Mouse (Mus musculus) A20 (cell line): ENCODE measurements at regions not wholly inside any gene's neighbourhood (a gene's known extent, or its start where the extent isn't known, plus 50 kb on each side); places are given as distances from the start of the nearest gene placed in this dataset.

ENCODE experiments used
- DNase-seq: peaks from one replicate; pipeline ENCODE4 v3.0.0-alpha.2; 2011; ENCODE audit warnings: low read depth, low spot score

DNA sequence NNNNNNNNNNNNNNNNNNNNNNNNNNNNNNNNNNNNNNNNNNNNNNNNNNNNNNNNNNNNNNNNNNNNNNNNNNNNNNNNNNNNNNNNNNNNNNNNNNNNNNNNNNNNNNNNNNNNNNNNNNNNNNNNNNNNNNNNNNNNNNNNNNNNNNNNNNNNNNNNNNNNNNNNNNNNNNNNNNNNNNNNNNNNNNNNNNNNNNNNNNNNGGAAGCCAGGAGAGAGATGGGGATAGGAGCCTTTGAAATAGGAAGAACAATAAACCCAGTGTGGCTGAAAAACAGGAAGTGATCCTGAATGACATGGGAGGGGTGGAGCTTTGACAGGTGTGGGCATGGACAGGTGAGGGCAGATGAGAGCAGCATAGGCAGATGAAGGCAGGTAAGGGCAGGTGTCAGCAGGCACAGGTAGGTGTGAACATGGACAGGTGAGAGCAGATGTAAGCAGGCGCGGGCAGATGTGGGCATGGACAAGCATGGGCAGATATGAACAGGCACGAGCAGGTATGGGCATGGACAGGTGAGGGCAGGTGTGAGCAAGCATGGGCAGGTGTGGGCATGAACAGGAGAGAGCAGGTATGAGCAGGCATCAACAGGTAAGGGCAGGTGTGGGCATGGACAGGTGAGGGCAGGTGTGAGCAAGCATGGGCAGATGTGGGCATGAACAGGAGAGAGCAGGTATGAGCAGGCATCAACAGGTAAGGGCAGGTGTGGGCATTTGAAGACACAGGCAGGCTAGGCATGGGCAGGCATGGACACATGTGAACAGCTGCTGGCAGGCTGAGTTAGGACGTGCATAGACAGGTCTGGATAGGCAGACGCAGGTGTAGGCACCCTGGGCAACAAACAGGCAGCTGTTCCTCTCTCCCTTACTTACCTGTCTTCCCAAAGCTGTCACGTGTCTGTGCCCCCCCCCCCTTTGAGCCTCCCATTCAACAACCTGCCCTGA lies 135.2 kb upstream of the Zmiz1 start:
- DNase-seq = peak; percentile 36

GRCm38 (mm10) chr14:25325887-25326286 lies 133.1 kb upstream of the Zmiz1 start:
- DNase-seq = peak; percentile 75

GRCm38 (mm10) chr14:25328230-25328629 lies 130.8 kb upstream of the Zmiz1 start:
- no peak for DNase-seq

- no peak for DNase-seq
Observed at GRCm38 (mm10) chr14:25334186-25334585, 124.8 kb upstream of the Zmiz1 start.

- no peak for DNase-seq
Observed at GRCm38 (mm10) chr14:25336875-25337274, 122.1 kb upstream of the Zmiz1 start.

DNA sequence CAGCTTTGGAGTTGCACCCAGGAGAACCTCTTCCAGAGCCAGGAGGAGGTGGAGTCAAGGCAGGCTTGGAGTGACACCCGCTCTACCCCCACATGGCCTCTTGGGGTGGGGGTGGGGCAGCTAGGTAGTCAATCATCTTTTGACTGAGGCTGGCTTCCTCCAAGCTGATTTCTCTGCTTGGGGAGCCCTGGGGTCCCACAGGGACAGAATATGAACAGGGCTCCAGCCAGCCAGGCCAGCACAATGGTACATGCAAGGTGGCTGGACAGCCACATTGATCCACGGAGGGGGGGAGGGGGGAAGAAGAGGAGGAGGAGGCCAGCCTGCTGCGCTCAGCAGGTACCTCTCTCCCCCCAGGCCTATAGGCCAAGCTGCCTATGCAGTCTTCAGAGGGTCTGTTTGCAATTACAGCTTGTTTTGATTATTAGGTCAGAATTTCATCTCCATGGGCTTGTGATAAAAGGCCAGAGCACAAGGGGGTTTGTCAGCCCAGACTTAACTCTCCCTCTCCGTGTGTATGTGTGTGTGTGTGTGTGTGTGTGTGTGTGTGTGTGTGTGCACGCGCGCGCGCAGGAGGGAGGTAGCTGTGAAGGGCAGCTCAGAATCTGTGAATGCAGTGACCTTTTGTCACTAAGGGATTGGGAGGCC lies 120.5 kb upstream of the Zmiz1 start:
- no peak for DNase-seq

- DNase-seq = no peak
Observed at GRCm38 (mm10) chr14:25340845-25341244, 118.1 kb upstream of the Zmiz1 start.

DNA sequence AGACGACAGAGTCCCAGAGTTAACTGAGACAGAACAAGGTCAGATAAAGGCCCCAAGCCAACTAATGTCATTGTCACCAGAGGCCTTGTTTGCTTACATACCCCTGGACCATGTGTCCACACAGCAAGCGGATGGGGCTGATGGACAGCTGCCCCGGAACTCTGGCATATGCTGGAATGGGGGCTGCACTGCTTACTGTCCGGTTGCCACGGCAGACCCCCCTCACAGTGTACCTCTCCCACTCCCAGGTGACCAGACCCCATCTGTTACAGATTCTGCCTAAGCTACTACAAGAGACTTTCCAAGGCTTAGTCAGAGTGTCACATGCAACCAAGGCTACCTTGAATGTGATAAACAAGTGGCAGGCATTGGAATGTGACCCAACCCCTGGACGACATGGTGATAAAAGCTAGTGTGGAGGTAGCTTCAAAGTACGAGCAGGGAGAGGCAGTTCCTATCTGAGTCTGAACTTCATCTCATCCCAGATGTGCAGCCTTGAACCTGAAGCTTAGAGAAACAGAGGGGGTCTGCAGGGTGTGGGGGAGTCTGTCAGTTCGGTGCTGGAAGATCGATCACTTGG lies 117.0 kb upstream of the Zmiz1 start:
- DNase-seq = no peak

DNA sequence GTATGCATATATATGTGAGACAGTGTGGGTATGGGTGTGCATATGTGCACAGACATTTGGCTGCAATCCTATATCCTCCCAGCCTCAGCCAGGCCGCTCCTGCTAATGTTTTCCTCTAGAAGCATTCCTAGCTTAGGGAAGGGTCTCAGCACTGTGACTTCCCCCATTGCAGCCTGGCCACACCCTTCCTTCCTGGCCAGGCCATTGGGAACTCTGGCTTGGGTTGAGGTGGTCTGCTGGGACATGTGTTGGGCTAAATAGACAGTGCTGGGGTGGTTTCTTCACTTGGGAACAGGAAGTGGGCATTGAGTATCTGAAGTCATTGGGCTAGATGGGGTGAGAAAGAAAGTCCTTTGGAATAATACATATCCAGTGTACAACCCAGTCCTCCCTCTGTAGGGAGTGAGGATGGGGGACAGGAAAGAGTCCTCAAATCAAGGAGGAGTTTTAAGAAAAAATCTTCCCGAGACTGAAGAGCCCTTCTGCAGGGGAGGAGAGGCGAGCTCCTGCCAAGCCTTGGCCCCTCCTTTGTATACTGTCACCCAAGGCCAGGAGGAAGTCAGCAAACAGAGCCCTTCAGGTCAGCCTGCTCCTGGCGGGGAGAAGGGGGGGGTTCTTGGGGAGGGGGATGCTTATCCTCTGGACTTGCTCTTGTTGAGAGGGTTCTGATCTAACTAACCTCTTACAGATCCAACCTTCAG lies 116.0 kb upstream of the Zmiz1 start:
- no peak for DNase-seq

GRCm38 (mm10) chr14:25345995-25346394 lies 113.0 kb upstream of the Zmiz1 start:
- DNase-seq = no peak

DNA sequence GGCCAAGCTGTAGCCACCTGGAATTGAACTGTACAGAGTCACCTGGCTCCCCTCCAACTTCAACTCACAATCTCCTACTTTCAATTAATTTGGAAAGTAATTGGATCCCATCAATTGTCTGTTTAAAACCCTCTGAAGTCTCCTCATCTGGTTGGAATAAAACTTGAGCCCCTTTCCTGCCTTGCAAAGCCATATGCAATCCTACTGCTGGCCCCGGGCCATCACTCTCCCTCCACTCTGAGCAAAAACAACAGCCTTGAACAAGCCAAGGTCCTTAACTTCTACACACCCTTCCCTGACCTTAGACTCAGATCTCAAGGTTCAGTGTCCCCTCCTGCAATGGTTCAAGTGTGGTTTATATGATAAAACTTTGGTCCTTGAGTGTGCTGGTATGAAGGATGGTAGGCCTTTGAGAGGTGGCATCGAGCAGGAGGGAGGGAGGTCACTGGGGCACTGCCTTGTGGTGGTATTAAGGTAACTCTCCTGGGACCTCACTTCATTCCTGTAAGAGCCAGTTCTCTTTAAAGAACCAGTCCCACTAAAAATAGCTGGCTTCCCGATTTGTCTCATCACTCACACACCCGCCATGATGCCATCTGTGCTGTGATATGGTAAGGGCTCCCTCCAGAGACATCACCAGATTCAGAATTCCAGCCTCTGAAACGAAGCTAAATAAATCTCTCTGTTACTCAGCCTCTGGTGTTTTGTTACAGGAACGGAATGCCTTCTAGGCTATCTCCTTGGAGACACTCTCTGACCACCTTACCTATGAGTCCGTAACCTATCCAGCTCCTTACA lies 112.0 kb upstream of the Zmiz1 start:
- no peak for DNase-seq

GRCm38 (mm10) chr14:25350282-25350964 lies 108.6 kb upstream of the Zmiz1 start:
- no peak for DNase-seq

GRCm38 (mm10) chr14:25353804-25354203 lies 105.2 kb upstream of the Zmiz1 start:
- DNase-seq = no peak

- no peak for DNase-seq
Observed at GRCm38 (mm10) chr14:25354288-25354850, 104.6 kb upstream of the Zmiz1 start.

DNA sequence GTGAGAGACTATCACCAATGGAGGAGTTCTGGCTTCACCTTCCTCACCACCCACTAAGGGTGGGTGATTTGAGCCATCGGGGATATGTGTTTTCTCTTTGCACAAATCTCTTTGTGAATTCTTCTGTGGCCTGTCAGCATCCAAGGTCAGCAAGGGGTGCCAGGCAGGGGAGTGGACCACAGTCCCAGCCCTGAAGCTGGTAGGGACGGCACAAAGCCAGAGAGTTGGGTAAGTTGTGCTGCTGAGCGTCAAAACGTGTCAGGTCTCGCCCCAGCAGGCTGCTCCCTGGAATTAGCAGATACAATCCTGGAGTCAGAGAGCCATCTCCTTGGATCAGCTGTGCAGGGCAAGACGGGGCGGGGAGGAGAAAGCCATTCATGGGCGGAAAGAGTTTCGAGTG lies 101.2 kb upstream of the Zmiz1 start:
- DNase-seq = no peak

DNA sequence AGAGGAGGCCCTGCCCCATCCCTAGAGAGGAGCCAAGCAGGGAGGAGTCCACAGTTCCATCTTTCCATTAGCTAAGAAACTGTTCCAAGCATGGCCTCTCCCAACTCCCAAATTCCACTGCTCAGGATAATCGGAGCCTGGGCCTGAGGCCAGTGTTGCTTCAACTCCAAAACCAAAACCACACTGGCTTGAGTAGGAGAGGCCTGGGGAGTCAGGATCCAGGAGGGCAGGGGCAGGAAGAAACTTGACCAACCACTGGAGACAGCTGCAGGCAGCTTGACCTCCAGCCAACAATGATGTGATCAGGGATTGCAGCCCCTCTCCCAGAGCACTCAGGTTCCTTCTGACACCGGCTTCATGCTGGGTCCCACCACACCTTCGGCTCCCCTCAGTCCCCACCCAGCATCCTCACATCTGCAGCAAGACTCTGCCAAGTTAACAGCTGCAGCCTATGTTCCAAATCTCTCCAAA lies 99.1 kb upstream of the Zmiz1 start:
- DNase-seq = no peak

DNA sequence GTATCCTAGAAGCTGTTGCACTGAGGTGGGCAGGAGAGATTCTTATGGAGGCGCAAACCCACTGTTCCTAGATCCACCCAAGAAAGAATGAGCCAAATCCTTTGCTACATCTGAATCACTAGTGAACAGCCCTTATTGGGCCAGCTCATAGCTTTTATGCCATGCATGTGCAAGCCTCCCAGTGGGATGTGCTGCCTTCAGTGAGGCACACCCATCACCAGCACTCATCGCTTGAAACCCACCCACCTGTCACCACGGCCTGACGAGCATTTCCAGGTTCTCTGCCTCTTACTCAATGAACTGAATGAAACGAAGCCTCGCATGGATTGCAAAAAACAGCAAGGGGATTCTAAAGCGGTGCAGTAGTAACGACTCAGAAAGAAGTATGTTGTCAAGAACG lies 98.3 kb upstream of the Zmiz1 start:
- DNase-seq = no peak

- DNase-seq = no peak
Observed at GRCm38 (mm10) chr14:25361129-25361528, 97.9 kb upstream of the Zmiz1 start.

DNA sequence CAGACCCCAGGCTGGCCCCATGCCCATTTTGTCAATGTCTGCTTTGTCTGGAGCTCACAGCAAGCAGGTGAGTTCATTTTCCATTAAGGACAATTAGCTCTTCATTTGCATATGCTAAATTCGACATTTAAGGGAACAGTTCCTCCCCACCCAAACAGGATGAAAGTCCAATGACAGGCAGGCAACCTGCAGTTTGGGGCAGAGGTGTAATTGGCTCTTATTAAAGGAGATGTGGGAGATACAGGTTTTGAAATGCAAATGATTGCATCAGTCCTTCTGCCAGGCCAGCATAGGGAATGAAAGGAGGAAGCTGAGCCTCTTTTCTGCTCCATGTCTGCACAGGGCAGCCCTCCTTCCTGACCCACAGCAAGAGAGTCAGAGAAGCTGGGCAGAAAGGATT lies 96.2 kb upstream of the Zmiz1 start:
- DNase-seq = no peak

- DNase-seq = no peak
Observed at GRCm38 (mm10) chr14:25365226-25365800, 93.7 kb upstream of the Zmiz1 start.
